ENCODE assay signal across 7 mouse cellular contexts in the genomic region with DNA sequence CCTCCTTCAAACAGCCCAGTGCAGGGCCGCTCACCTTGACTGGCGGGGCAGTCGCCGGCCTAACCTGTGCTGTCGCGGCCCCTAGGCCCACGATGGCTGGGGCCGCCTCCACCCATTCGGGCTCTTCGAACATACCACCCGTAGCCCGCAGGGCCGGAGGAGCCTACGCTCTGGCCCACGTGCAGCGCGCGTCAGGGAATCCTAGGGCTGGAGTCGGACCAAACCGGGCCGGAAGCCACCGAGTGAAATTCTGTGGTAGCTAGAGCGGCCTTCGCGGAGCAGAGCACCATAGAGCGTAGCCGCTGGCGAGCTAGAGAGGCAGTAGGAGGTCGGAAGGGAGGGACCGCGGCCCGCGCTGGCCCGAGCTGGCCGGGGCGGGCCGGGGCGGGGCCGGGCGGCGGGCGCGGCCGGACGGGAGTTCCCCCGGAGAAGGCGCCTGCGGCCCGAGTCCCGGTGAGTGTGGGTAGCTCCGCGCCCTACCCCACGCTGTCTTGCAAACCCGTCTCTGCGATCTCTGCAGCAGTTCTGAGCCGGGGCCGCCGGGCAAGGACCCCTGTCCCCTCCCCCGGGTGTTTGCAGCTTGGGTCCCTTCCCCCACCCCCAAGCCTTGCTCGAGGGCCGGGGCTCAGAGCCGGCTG. TPM values are rescaled to one million over a fixed set of nuclear protein-coding genes. Genes with fewer than 3 reads are reported as not detected.
A peak's percentile ranks its signal among the peaks of the same experiment; 100 is the strongest.
DNase-seq lines count a peak whose midpoint lies in the region; ATAC-seq lines count a peak whose summit lies in the region.

TSS of gene Ilk (plus strand) at position 329 of the 638 bp plus-strand sequence.

- no peaks in the 10 kb centered on the region for H3K27me3 ChIP-seq in intestine, embryonic 15.5 days (replicated peaks)
- no peaks in the 10 kb centered on the region for H3K27me3 ChIP-seq in midbrain, embryonic 10.5 days (ENCODE audit: low read depth, poor library complexity, severe bottlenecking)

- ATAC-seq in intestine, embryonic 15.5 days, result peak; percentile 98

- H3K4me3 ChIP-seq in intestine, embryonic 15.5 days (replicated peaks), result peak within 1 kb of the TSS; percentile 90
- H3K4me3 ChIP-seq in midbrain, embryonic 10.5 days, result peak within 1 kb of the TSS; percentile 91

- peaks cover 31% of the 10 kb centered on the region for H3K36me3 ChIP-seq in intestine, embryonic 15.5 days
- H3K36me3 ChIP-seq in midbrain, embryonic 10.5 days, result peaks cover 52% of the 10 kb centered on the region

- peaks cover 16% of the 10 kb centered on the region; the same call in 1 of the 2 replicates for H3K4me1 ChIP-seq in intestine, embryonic 15.5 days (replicated peaks)
- H3K4me1 ChIP-seq in midbrain, embryonic 10.5 days, result peaks cover 40% of the 10 kb centered on the region

- under 1% methylated on average over 62 of the region's 62 CpGs for WGBS in intestine, embryonic 15.5 days
- under 1% methylated on average over 59 of the region's 62 CpGs for WGBS in midbrain, embryonic 10.5 days

- peak; percentile 96 to 98 for DNase-seq in adrenal gland, adult (ENCODE audit: inconsistent age in 2 of 2, low spot score in 1 of 2)
- DNase-seq in embryo, embryonic 10.5 days (ENCODE audit: low spot score), result peak; percentile 92
- DNase-seq in gastrocnemius, postnatal 25 days, result peak; percentile 92
- peak; percentile 93 to 95 for DNase-seq in left cerebral cortex, postnatal 25 days (ENCODE audit: low spot score in 2 of 2)
- DNase-seq in midbrain, embryonic 10.5 days (ENCODE audit: low spot score), result peak; percentile 89
- peak; percentile 86 for DNase-seq in right cerebral cortex, postnatal 4 days

- H3K4me2 ChIP-seq in intestine, embryonic 15.5 days (replicated peaks), result peak within 1 kb of the TSS; percentile 73

- H3K9ac ChIP-seq in intestine, embryonic 15.5 days, result peak within 1 kb of the TSS; percentile 76

- peak within 1 kb of the TSS; percentile 95 for H3K27ac ChIP-seq in intestine, embryonic 15.5 days
- H3K27ac ChIP-seq in midbrain, embryonic 10.5 days (replicated peaks), result peak within 1 kb of the TSS; percentile 92

- H3K9me3 ChIP-seq in intestine, embryonic 15.5 days, result no peaks in the 10 kb centered on the region
- H3K9me3 ChIP-seq in midbrain, embryonic 10.5 days (replicated peaks), result no peaks in the 10 kb centered on the region

- intact Hi-C loops in left cerebral cortex, postnatal 25 days (cut with DNase I), result loop anchor here (10.0 kb wide), 1 partner anchor 92 kb away; the partner anchor contains the start of genes Arfip2, Gm45799 and Timm10b

RNA-seq across cellular contexts. Expression of gene Ilk, which starts in this region (rescaled TPM):
- total RNA-seq in gastrocnemius, postnatal 25 days (2021), result 10 to 100 TPM; 49.9 to 59.5 TPM
- 313 and 320 TPM in 2 replicates for polyA plus RNA-seq in intestine, embryonic 15.5 days (2015; fragmentation: Nextera tagmentation; extraction: Ambion mirVana)
- total RNA-seq in left cerebral cortex, postnatal 25 days (2021), result 10 to 100 TPM; 75.7 to 77.6 TPM
- 236 and 240 TPM in 2 replicates for polyA plus RNA-seq in midbrain, embryonic 10.5 days (2016; fragmentation: Nextera tagmentation; extraction: Ambion mirVana)

Comparison
In these comparisons a context has a peak if more than half of its experiments do, and no peak if none do; other contexts are left out.
1. Peak in every context shown above with its lines: DNase-seq, ATAC-seq, H3K4me3 ChIP-seq and H3K27ac ChIP-seq.